Mouse (Mus musculus) liver, adult 2 months (tissue): ENCODE results near the gene Svop.

Source experiments
- CTCF ChIP-seq: fragments of 200-500 bp; IDR thresholded peaks from 2 replicates; pipeline ENCODE4 v1.5.1; 2011; ENCODE audit warnings: low read depth, low read length, control low read depth
- POLR2A ChIP-seq: fragments of 200-500 bp; IDR thresholded peaks from 2 replicates; pipeline ENCODE4 v1.6.1; 2011; ENCODE audit warnings: low read length, control low read depth; ENCODE audit not compliant: insufficient read depth; ENCODE audit errors: extremely low read depth

GRCm38 (mm10) chr5:114135516-114135915 lies 44.1 kb upstream of the Svop start:
- no peak for TF ChIP-seq POLR2A
- TF ChIP-seq CTCF = no peak
